Mouse (Mus musculus) erythroblast, embryonic 14.5 days (primary cell): ENCODE results near the gene Nrp1. TPM values are rescaled to one million over a fixed set of nuclear protein-coding genes. Genes with fewer than 3 reads are reported as not detected.

Experiments
- H3K27me3 ChIP-seq: 2 replicates; pipeline ENCODE4 v1.6.1; 2012; ENCODE audit warnings: inconsistent platforms; ENCODE audit not compliant: control insufficient read depth
- H3K36me3 ChIP-seq: 2 replicates; pipeline ENCODE4 v1.6.1; 2012; ENCODE audit warnings: mild to moderate bottlenecking, inconsistent platforms; ENCODE audit not compliant: control insufficient read depth
- H3K4me1 ChIP-seq: 2 replicates; pipeline ENCODE4 v1.6.1; 2012; ENCODE audit warnings: inconsistent platforms; ENCODE audit not compliant: control insufficient read depth
- H3K4me3 ChIP-seq: replicated peaks from 2 replicates; pipeline ENCODE3; 2012; ENCODE audit warnings: moderate library complexity, mild to moderate bottlenecking, inconsistent platforms
- H3K9me3 ChIP-seq: 2 replicates; pipeline ENCODE4 v1.6.1; 2012; ENCODE audit warnings: low read length, inconsistent platforms, mixed read lengths; ENCODE audit not compliant: control insufficient read depth
- GATA1 ChIP-seq: IDR thresholded peaks from 2 replicates; pipeline ENCODE4 v1.6.1; 2012; ENCODE audit warnings: low read length, inconsistent platforms, mixed read lengths
- TAL1 ChIP-seq: IDR thresholded peaks from 3 replicates; pipeline ENCODE4 v1.6.1; 2012; ENCODE audit warnings: low read length, inconsistent platforms, mixed read lengths
- polyA plus RNA-seq: library from polyadenylated mRNA; stranded (reverse); fragments of >175 nt; gene quantifications from 2 replicates; pipeline ENCODE4 v1.2.3, GENCODE M21; 2012

Nrp1 gene
- polyA plus RNA-seq, 1 experiment, result 0.02 TPM

DNA sequence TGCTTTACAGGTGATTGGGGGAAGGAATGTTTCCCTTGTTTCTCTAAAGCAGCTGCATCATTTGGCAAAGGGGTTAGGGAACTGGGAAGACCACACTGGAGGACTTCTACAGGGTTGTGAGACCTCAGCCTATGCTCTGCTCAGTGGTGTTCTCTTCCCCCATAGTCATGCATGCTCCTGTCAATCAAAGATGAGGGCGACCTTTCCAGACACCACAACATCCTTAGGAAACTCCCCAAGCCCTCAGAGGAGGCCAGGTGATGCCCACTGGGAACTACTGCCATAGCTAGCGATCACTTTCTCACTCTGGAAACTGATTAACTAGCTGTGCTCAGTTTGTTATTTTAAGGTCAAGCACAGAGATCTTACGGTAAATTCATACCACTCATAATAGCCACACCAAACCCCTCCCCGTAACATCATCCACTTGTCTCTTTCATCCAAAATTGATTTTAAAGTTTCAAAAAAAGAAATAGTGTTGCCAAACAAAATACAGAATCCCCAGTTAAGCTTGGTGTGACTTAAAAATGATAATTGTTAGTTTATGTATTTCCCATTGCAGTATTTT lies 105.7 kb downstream of the Nrp1 start:
- no peaks in the 10 kb centered on the region for H3K9me3 ChIP-seq
- H3K4me3 ChIP-seq, result no peak overlapping the region
- H3K27me3 ChIP-seq, result no peaks in the 10 kb centered on the region
- TF ChIP-seq TAL1 (no peak), GATA1 (no peak)
- no peaks in the 10 kb centered on the region for H3K4me1 ChIP-seq
- no peaks in the 10 kb centered on the region; the same call in 1 of the 2 replicates for H3K36me3 ChIP-seq

DNA sequence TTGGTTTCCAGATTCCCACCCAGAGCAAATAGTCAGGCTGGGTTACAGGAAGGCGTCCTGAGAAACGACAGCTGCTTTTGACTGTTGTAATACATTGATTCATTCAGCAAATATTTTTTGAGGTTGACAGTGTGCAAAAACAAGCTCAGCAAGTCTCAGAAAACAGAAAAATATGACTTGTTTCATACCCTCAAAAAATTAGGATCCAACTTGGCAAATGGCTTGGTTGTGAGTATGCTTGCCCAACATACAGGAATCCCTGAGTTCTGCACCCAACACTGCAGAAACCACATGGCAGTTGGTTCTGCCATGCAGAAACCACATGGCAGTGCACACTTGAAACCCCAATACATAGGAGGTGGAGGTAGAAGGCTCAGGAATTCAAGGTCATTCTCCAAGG lies 107.1 kb downstream of the Nrp1 start:
- TF ChIP-seq TAL1, result no peak
- no peak for TF ChIP-seq GATA1
- Histone ChIP-seq H3K36me3 (no peaks in the 10 kb centered on the region; the same call in 1 of the 2 replicates), H3K4me1 (no peaks in the 10 kb centered on the region), H3K27me3 (no peaks in the 10 kb centered on the region), H3K4me3 (no peak overlapping the region), H3K9me3 (no peaks in the 10 kb centered on the region)

DNA sequence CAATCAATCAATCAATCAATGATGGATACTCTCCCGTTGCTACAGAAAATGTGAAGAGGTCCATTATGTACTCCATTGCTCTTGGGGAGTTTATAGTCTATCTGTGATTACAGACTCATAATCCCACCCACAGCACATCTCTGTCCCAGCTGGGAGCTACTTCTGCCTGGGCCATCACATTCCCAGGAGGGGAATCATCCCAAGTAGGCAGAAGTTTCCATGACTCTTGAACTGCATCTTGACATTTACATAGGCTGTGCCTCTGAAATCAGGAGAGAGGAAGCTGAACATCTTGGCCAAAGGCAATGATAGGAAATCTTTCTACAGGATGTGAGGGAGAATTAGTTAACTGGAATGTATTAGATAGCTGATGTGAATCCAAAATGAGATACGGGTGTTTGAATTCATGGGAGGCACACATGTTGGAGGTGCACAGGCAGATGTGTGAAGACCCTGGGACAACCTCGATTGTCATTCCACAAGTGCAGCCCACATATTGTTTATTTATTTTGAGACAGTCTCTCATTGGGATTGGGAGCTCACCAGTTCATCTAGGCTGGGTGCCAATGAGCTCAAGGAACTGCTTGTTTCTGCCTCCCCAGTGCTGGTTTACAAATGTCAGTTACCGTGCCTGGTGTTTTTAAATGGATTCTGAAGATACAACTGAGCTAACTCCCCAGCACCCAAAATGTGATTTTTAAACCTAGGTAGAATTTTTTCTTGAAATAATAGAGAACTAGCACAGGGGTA lies 108.5 kb downstream of the Nrp1 start:
- Histone ChIP-seq H3K4me1 (no peaks in the 10 kb centered on the region), H3K27me3 (no peaks in the 10 kb centered on the region), H3K36me3 (no peaks in the 10 kb centered on the region; the same call in 1 of the 2 replicates), H3K4me3 (no peak overlapping the region), H3K9me3 (no peaks in the 10 kb centered on the region)
- TF ChIP-seq GATA1 (no peak), TAL1 (no peak)

DNA sequence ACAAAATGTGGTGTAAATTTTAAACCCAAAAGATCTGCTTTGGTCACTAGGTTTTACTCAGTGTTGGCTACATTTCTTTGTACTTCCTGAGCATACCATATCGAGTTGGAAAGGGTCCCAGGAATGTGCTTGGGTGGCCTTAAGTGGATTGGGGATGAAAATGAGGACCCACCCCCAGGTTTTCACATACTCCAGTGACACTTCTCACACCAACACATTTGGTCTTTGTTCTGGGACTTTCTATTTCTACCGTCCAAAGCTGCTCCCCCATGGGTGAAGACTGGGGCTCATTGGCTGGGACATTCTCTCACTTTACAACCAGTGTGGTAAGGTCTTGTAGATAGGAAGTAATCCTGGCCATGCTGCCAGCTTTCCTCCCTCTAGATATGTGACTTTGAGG lies 111.7 kb downstream of the Nrp1 start:
- Histone ChIP-seq H3K36me3 (no peaks in the 10 kb centered on the region; the same call in 1 of the 2 replicates), H3K4me1 (no peaks in the 10 kb centered on the region), H3K4me3 (no peak overlapping the region), H3K9me3 (no peaks in the 10 kb centered on the region), H3K27me3 (no peaks in the 10 kb centered on the region)
- no peak for TF ChIP-seq GATA1
- no peak for TF ChIP-seq TAL1

DNA sequence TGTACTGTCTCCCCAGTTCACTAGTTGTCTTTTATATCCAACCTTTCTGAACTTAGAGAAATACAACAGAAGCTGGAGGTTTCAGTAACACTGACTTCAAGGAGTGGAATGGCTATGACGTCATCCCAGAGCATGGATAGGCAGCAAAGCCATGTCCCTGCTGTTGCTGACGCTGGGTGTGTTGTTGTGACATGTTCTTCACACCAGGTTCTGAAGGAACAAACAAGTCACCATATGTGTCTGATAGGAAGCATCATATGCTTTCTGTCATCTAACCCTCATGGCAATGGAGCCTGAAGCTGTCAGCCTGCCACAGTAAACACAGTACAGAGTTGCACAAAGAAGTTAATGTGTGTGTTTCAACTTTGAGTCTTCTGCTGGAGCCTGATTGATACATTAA lies 112.8 kb downstream of the Nrp1 start:
- no peaks in the 10 kb centered on the region for H3K27me3 ChIP-seq
- no peaks in the 10 kb centered on the region; the same call in 1 of the 2 replicates for H3K36me3 ChIP-seq
- no peak for TF ChIP-seq GATA1
- no peak for TF ChIP-seq TAL1
- H3K4me1 ChIP-seq, result no peaks in the 10 kb centered on the region
- H3K9me3 ChIP-seq, result no peaks in the 10 kb centered on the region
- H3K4me3 ChIP-seq, result no peak overlapping the region

DNA sequence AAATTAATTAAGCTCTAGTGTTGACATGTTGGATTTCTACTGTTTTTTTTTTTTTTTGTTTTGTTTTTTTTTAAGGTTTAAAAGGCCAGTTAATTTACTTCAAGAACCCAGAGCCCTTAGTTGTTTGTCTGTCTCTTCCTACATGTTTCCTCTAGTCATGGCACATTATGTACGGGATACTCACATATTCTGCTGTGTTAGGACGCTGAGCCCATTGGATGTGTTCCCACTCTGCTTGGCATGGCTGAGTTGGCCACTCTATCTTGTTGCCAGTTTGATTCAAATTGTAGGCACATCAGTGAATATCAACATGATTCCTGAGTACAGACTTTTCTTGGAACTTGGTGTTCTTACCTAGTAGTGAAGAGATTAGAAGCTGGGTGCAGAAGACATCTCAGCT lies 114.5 kb downstream of the Nrp1 start:
- H3K9me3 ChIP-seq, result no peaks in the 10 kb centered on the region
- H3K36me3 ChIP-seq, result no peaks in the 10 kb centered on the region; the same call in 1 of the 2 replicates
- H3K4me3 ChIP-seq, result no peak overlapping the region
- H3K27me3 ChIP-seq, result no peaks in the 10 kb centered on the region
- no peaks in the 10 kb centered on the region for H3K4me1 ChIP-seq
- TF ChIP-seq GATA1, result no peak
- TF ChIP-seq TAL1, result no peak

DNA sequence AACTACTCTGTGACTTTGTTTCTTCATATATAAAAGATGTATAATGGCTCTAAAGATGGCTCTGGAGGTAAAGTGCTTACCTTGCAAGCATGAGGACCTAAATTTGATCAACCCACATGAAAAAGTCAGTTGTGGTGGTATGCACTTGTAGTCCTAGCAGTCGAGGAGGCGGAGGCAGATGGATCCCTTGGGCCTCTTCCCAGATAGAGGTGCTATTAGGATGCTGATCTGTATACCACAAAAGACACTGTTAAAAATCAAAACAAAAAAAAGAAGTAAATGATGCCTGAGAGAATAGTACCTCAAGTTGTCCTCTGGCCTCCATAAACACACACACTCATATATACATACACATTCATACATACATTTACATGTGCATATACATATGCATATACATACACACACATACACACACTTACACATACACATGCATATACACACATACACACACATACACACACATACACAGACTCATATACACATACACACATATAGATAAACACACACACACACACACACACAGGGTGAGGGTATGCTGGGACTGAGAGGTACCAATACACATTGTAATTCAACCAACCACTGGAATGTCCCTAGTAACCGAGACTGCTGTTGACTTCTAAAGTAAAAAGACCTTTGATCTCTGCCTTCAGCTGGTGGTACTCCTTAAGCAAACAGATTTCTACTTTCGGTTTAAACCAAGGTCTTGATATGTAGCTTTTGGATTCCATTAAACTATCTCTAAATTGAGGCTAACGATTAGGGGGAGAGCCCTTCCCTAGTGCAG lies 115.2 kb downstream of the Nrp1 start:
- no peaks in the 10 kb centered on the region for H3K4me1 ChIP-seq
- TF ChIP-seq GATA1 (no peak), TAL1 (no peak)
- no peaks in the 10 kb centered on the region for H3K9me3 ChIP-seq

DNA sequence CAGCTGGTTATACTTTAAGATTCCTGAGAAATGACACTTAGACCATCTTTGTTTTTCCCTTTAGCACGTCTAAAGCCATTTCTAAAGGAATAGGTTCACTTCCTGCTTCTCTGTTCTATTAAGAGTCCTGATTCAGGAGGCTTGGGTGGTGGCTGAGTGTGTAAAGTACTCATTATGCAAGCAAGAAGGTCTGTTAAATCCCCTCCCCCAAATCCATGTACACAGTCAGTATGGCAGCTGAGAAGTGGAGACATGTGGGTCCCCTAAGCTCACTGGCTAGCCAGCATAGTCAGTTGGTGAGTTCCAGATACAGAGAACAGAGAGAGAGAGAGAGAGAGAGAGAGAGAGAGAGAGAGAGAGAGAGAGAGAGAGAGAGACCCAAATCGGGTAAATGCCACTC lies 116.2 kb downstream of the Nrp1 start:
- Histone ChIP-seq H3K27me3 (no peaks in the 10 kb centered on the region), H3K4me1 (no peaks in the 10 kb centered on the region), H3K9me3 (no peaks in the 10 kb centered on the region), H3K36me3 (no peaks in the 10 kb centered on the region), H3K4me3 (no peak overlapping the region)
- TF ChIP-seq GATA1 (no peak), TAL1 (no peak)

More for the DNA sequence above, 115.2 kb downstream of the Nrp1 start:
- H3K36me3 ChIP-seq, result no peaks in the 10 kb centered on the region; the same call in 1 of the 2 replicates
- no peak overlapping the region for H3K4me3 ChIP-seq
- H3K27me3 ChIP-seq, result no peaks in the 10 kb centered on the region

DNA sequence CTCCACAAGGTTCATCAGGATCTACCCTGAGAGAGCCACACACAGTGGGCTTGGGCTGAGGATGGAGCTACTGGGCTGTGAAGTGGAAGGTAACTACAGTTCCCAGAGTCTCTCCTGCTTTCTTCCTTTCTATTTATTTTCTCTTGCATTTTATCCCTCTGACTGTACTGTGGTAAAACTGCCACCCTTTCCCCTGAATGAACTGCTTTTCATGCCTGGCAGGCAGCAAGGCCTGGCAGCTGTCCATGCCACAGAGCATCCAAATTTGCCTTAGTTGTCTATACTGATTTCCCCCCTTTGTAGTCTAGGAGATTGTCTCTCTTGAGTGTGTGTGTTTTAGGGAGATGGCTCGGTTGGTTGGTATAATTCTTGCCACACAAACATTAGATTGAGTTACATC lies 117.8 kb downstream of the Nrp1 start:
- H3K9me3 ChIP-seq, result no peaks in the 10 kb centered on the region
- no peak overlapping the region for H3K4me3 ChIP-seq
- H3K27me3 ChIP-seq, result no peaks in the 10 kb centered on the region
- H3K36me3 ChIP-seq, result no peaks in the 10 kb centered on the region; the same call in 1 of the 2 replicates
- no peaks in the 10 kb centered on the region for H3K4me1 ChIP-seq
- no peak for TF ChIP-seq GATA1
- TF ChIP-seq TAL1, result no peak
